Mouse (Mus musculus) erythroblast, embryonic 14.5 days (primary cell): ENCODE results near the gene Tbc1d10c.

ENCODE experiments used
- GATA1 ChIP-seq: IDR thresholded peaks from 2 replicates; pipeline ENCODE4 v1.6.1; 2012; ENCODE audit warnings: low read length, inconsistent platforms, mixed read lengths
- TAL1 ChIP-seq: IDR thresholded peaks from 3 replicates; pipeline ENCODE4 v1.6.1; 2012; ENCODE audit warnings: low read length, inconsistent platforms, mixed read lengths

GRCm38 (mm10) chr19:4137913-4138312 is 53.2 kb downstream of the Tbc1d10c start:
- TF ChIP-seq TAL1: no peak
- no peak for TF ChIP-seq GATA1
